Mouse (Mus musculus): Measurements from ENCODE around the gene Fbxo22. TPM values are rescaled to one million over a fixed set of nuclear protein-coding genes. Genes with fewer than 3 reads are reported as not detected.

Fbxo22 gene
- polyA plus RNA-seq (2014; fragmentation: Nextera tagmentation; extraction: Ambion mirVana) = 79.1 and 85.8 TPM in 2 replicates

DNA sequence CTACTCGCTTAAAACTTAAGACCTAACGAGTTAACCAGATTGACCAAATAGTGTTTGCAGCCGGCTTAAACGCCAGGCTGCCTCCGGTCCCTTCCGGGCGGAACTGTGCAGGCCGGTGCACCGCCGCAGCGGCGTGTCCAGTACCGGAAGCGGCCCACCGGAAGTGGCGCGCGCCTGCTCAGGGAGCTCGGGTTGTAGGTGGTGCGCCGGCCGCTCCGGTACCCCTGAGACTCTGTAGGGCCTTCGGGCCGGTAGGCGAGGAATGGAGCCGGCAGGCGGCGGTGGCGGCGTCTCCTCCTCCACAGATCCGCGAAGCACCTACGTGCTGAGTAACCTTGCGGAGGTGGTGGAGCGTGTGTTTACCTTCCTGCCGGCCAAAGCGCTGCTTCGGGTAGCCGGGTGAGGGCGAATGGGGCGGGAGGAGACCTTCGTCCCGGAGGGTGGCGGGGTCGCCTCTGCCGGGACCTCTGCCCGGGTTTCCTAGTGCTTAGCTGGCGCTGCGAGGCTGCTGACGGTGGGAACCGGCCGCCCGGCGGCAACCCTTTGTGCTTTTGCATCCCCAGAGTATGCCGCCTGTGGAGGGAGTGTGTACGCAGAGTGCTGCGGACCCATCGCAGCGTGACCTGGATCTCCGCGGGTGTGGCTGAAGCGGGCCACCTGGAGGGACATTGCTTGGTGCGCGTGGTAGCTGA is at the start of gene Fbxo22:
Gene Fbxo22 (plus strand): TSS at position 136 of the 692 bp plus-strand sequence.
- WGBS = under 1% methylated on average over 65 of the region's 65 CpGs
- Histone ChIP-seq H3K9ac (peak within 1 kb of the TSS; percentile 80), H3K27ac (peak within 1 kb of the TSS; percentile 79), H3K36me3 (replicated peaks; ENCODE audit: control insufficient read depth, insufficient read depth) (peaks cover 19% of the 10 kb centered on the region), H3K27me3 (ENCODE audit: control insufficient read depth, insufficient read depth, low read length) (no peaks in the 10 kb centered on the region), H3K4me1 (replicated peaks; ENCODE audit: control insufficient read depth, insufficient read depth, low read length) (peaks cover 20% of the 10 kb centered on the region), H3K4me3 (replicated peaks; ENCODE audit: low read length) (peak within 1 kb of the TSS; percentile 70), H3K9me3 (ENCODE audit: control insufficient read depth, low read length) (no peaks in the 10 kb centered on the region), H3K4me2 (replicated peaks) (peak within 1 kb of the TSS; percentile 60)
- ATAC-seq (ENCODE audit: low FRiP score) (peak; percentile 99), DNase-seq (ENCODE audit: low spot score) (peak; percentile 89)

DNA sequence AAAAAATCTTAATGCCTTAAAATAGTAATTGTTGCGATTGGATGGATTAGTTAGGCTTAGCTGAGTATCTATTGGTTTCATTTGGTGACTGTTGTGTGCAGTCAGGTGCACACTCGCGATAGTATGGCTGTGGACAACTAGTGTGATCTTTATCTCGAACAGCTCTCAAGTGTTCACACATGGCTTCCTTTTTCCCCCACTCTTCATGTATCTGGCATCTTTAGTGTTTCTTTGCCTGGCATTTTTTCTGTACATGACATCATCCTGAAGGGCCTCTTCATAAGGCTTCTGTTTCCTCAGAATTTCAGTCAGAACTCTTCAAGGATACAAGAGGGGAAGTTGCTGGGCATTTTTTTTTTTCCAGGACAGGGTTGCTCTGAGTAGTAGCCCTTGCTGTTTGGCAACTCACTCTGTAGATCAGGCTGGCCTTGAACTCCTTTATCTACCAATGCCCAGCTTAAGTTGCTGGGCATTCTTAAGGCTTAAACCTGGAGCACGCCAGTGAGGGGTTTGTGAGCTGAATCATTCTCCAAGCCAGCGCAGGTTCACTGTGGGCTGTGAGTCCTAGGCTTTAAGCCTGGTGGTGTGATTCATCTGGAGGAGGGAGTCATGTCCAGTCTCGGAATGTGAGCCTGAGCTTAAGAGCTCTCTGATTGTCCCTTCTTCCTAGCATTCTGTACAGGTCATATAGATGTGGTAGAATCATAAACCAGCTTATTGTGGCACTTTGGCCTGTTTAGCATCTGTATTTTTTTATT is 37.9 kb upstream of the Fbxo22 start:
- Histone ChIP-seq H3K9me3 (ENCODE audit: control insufficient read depth, low read length) (no peaks in the 10 kb centered on the region), H3K4me3 (replicated peaks; ENCODE audit: low read length) (no peak overlapping the region), H3K36me3 (replicated peaks; ENCODE audit: control insufficient read depth, insufficient read depth) (0 out of 2 replicates have a peak, but pooled peaks cover 10% of the 10 kb centered on the region), H3K9ac (no peak overlapping the region), H3K4me1 (replicated peaks; ENCODE audit: control insufficient read depth, insufficient read depth, low read length) (no peaks in the 10 kb centered on the region), H3K27me3 (ENCODE audit: control insufficient read depth, insufficient read depth, low read length) (no peaks in the 10 kb centered on the region), H3K27ac (no peak overlapping the region), H3K4me2 (replicated peaks) (no peak overlapping the region)
- ATAC-seq (ENCODE audit: low FRiP score) (no peak), DNase-seq (ENCODE audit: low spot score) (no peak)
- 91% methylated on average over 7 of the region's 7 CpGs for WGBS

DNA sequence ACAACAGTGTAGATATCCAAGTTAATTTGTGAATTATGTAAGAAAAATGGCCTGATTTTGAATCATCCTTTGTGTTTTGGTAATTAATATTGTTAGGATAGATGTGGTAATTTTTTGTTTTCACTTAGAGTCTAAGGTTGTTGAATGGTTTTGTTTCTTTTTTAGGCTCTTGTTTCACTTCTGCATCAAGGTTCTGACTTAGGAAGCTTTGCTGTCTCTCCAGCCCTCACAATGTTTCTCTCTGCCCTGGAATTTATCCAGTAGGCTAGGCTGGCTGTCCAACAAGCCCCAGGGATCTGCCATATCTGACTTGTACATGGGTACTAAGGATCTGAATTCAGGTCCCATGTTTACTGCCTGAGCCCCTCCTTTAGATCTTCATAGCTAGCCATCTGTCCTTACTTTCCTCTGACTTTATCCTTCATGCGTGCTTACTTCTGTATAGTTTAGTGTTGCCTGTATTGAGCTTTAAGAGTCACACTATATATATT is 36.5 kb upstream of the Fbxo22 start:
- no peak overlapping the region for H3K4me3 ChIP-seq (replicated peaks; ENCODE audit: low read length)
- H3K27me3 ChIP-seq (ENCODE audit: control insufficient read depth, insufficient read depth, low read length) = no peaks in the 10 kb centered on the region
- no peak overlapping the region for H3K4me2 ChIP-seq (replicated peaks)
- H3K9ac ChIP-seq = no peak overlapping the region
- no peak for DNase-seq (ENCODE audit: low spot score)
- 0 out of 2 replicates have a peak, but pooled peaks cover 10% of the 10 kb centered on the region for H3K36me3 ChIP-seq (replicated peaks; ENCODE audit: control insufficient read depth, insufficient read depth)
- no peak for ATAC-seq (ENCODE audit: low FRiP score)
- WGBS = 100% methylated on average over 1 of the region's 1 CpGs
- H3K4me1 ChIP-seq (replicated peaks; ENCODE audit: control insufficient read depth, insufficient read depth, low read length) = no peaks in the 10 kb centered on the region
- no peak overlapping the region for H3K27ac ChIP-seq
- no peaks in the 10 kb centered on the region for H3K9me3 ChIP-seq (ENCODE audit: control insufficient read depth, low read length)

DNA sequence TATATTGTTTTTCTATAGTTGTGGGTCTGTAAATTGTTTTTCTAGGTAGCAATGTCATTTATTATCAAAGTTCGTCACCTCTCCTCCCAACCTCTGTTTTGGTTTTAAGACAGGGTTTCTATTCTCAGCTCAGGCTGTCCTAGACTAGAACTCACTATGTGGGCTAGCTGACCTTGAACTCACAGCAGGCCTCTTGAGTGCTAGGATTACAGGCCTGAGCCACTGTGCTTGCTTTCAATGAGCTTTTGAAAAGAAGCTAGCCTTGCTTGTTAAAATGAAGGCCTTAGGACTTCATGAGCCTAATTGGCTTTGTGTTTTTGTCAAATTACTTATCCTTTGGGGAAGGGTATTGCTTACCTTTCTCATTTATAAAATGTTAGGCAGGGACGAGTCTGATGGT is 34.5 kb upstream of the Fbxo22 start:
- Histone ChIP-seq H3K36me3 (replicated peaks; ENCODE audit: control insufficient read depth, insufficient read depth) (no peaks in the 10 kb centered on the region; the same call in 1 of the 2 replicates), H3K4me3 (replicated peaks; ENCODE audit: low read length) (no peak overlapping the region), H3K27ac (no peak overlapping the region), H3K4me2 (replicated peaks) (no peak overlapping the region), H3K9me3 (ENCODE audit: control insufficient read depth, low read length) (no peaks in the 10 kb centered on the region), H3K9ac (no peak overlapping the region), H3K27me3 (ENCODE audit: control insufficient read depth, insufficient read depth, low read length) (no peaks in the 10 kb centered on the region), H3K4me1 (replicated peaks; ENCODE audit: control insufficient read depth, insufficient read depth, low read length) (no peaks in the 10 kb centered on the region)
- 80% methylated on average over 2 of the region's 2 CpGs for WGBS
- ATAC-seq (ENCODE audit: low FRiP score) (no peak), DNase-seq (ENCODE audit: low spot score) (no peak)

- H3K4me1 ChIP-seq (replicated peaks; ENCODE audit: control insufficient read depth, insufficient read depth, low read length) = no peaks in the 10 kb centered on the region
- H3K27ac ChIP-seq = no peak overlapping the region
- DNase-seq (ENCODE audit: low spot score) = no peak
- no peak overlapping the region for H3K4me2 ChIP-seq (replicated peaks)
- WGBS = 97% methylated on average over 3 of the region's 3 CpGs
- H3K9ac ChIP-seq = no peak overlapping the region
- H3K36me3 ChIP-seq (replicated peaks; ENCODE audit: control insufficient read depth, insufficient read depth) = peaks cover 26% of the 10 kb centered on the region
- H3K9me3 ChIP-seq (ENCODE audit: control insufficient read depth, low read length) = no peaks in the 10 kb centered on the region
- ATAC-seq (ENCODE audit: low FRiP score) = no peak
- no peak overlapping the region for H3K4me3 ChIP-seq (replicated peaks; ENCODE audit: low read length)
- H3K27me3 ChIP-seq (ENCODE audit: control insufficient read depth, insufficient read depth, low read length) = no peaks in the 10 kb centered on the region
These were observed 12.8 kb upstream of the Fbxo22 start for GRCm38 (mm10) chr9:55195876-55196275.

DNA sequence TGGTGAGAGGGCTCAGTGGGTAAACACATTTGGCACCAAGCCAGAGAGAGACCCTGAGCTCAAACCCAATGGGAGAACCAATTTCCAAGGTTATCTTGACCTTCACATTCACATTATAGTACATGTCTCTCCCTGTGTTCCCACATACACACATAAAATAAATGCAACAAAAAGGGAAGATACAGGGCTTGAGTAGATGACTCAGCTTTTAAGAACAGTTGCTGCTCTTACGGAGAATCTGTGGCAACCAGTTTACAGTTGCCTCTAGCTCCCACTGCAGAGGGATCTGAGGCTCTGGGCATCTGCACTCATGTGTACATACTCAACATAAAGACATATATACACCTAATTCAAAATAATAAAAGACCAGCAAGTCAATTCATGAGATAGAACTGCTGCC is 10.5 kb upstream of the Fbxo22 start:
- H3K4me3 ChIP-seq (replicated peaks; ENCODE audit: low read length) = no peak overlapping the region
- H3K4me1 ChIP-seq (replicated peaks; ENCODE audit: control insufficient read depth, insufficient read depth, low read length) = no peaks in the 10 kb centered on the region
- H3K36me3 ChIP-seq (replicated peaks; ENCODE audit: control insufficient read depth, insufficient read depth) = peaks cover 16% of the 10 kb centered on the region
- no peaks in the 10 kb centered on the region for H3K9me3 ChIP-seq (ENCODE audit: control insufficient read depth, low read length)
- no peak overlapping the region for H3K27ac ChIP-seq
- DNase-seq (ENCODE audit: low spot score) = no peak
- 90% methylated on average over 1 of the region's 1 CpGs for WGBS
- H3K27me3 ChIP-seq (ENCODE audit: control insufficient read depth, insufficient read depth, low read length) = no peaks in the 10 kb centered on the region
- no peak for ATAC-seq (ENCODE audit: low FRiP score)
- H3K4me2 ChIP-seq (replicated peaks) = no peak overlapping the region
- H3K9ac ChIP-seq = no peak overlapping the region

GRCm38 (mm10) chr9:55199348-55199747 is 9.4 kb upstream of the Fbxo22 start:
- Histone ChIP-seq H3K27ac (no peak overlapping the region), H3K4me3 (replicated peaks; ENCODE audit: low read length) (no peak overlapping the region), H3K27me3 (ENCODE audit: control insufficient read depth, insufficient read depth, low read length) (no peaks in the 10 kb centered on the region), H3K4me1 (replicated peaks; ENCODE audit: control insufficient read depth, insufficient read depth, low read length) (no peaks in the 10 kb centered on the region), H3K4me2 (replicated peaks) (no peak overlapping the region), H3K9me3 (ENCODE audit: control insufficient read depth, low read length) (no peaks in the 10 kb centered on the region), H3K36me3 (replicated peaks; ENCODE audit: control insufficient read depth, insufficient read depth) (peaks cover 14% of the 10 kb centered on the region), H3K9ac (no peak overlapping the region)
- DNase-seq (ENCODE audit: low spot score) (no peak), ATAC-seq (ENCODE audit: low FRiP score) (no peak)
- WGBS = 73% methylated on average over 2 of the region's 2 CpGs

GRCm38 (mm10) chr9:55208458-55208789 is 301 bp upstream of the Fbxo22 start:
- Histone ChIP-seq H3K4me1 (replicated peaks; ENCODE audit: control insufficient read depth, insufficient read depth, low read length) (peaks cover 20% of the 10 kb centered on the region), H3K27ac (peak overlapping the region; percentile 79), H3K4me3 (replicated peaks; ENCODE audit: low read length) (peak overlapping the region; percentile 70), H3K36me3 (replicated peaks; ENCODE audit: control insufficient read depth, insufficient read depth) (peaks cover 17% of the 10 kb centered on the region), H3K4me2 (replicated peaks) (peak overlapping the region; percentile 60), H3K9me3 (ENCODE audit: control insufficient read depth, low read length) (no peaks in the 10 kb centered on the region), H3K27me3 (ENCODE audit: control insufficient read depth, insufficient read depth, low read length) (no peaks in the 10 kb centered on the region), H3K9ac (peak overlapping the region; percentile 80)
- 0% methylated on average over 2 of the region's 2 CpGs for WGBS
- ATAC-seq (ENCODE audit: low FRiP score) (peak; percentile 49; the same call in 1 of the 2 replicates), DNase-seq (ENCODE audit: low spot score) (no peak)

DNA sequence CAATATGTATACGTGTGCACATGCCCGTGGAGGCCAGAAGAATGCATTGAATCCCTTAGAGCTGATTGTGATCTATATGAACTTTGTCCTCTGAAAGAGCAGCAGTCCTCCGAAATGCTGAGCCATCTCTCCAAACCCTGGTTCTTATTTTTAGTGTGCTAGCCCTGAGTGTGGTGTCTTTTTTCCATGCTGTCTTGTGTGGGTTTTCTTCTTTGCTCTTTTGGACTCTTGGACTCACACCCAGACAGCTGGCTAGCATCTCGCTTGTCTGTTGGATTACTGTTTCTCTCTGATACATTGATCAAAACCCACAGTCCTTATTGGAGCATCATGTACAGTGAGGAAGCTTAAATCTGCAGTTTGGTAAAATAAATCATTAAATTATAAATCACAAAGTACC is 2.9 kb downstream of the Fbxo22 start:
- DNase-seq (ENCODE audit: low spot score) (no peak), ATAC-seq (ENCODE audit: low FRiP score) (no peak)
- Histone ChIP-seq H3K27ac (no peak overlapping the region), H3K9me3 (ENCODE audit: control insufficient read depth, low read length) (no peaks in the 10 kb centered on the region), H3K4me3 (replicated peaks; ENCODE audit: low read length) (no peak overlapping the region), H3K4me2 (replicated peaks) (no peak overlapping the region), H3K9ac (no peak overlapping the region), H3K4me1 (replicated peaks; ENCODE audit: control insufficient read depth, insufficient read depth, low read length) (peaks cover 20% of the 10 kb centered on the region), H3K27me3 (ENCODE audit: control insufficient read depth, insufficient read depth, low read length) (no peaks in the 10 kb centered on the region), H3K36me3 (replicated peaks; ENCODE audit: control insufficient read depth, insufficient read depth) (peaks cover 37% of the 10 kb centered on the region)
- WGBS = 77% methylated on average over 4 of the region's 4 CpGs
